Mouse (Mus musculus): ENCODE measurements around the gene Wnt2. TPM values are rescaled to one million over a fixed set of nuclear protein-coding genes. Genes with fewer than 3 reads are reported as not detected.

Wnt2 gene
- polyA plus RNA-seq, 1 experiment: not detected

GRCm38 (mm10) chr6:18030868-18031508 lies 603 bp upstream of the Wnt2 start:
- H3K4me1 ChIP-seq: peaks cover 27% of the 10 kb centered on the region
- H3K4me3 ChIP-seq (replicated peaks): peak overlapping the region; percentile 91
- no peaks in the 10 kb centered on the region for H3K9me3 ChIP-seq
- peaks cover 56% of the 10 kb centered on the region for H3K27me3 ChIP-seq (replicated peaks)
- H3K36me3 ChIP-seq (replicated peaks; ENCODE audit: low read length): no peaks in the 10 kb centered on the region
- TF ChIP-seq FLI1 (IDR thresholded peaks at IDR 0.05; ENCODE audit: low read length): no peak
- TF ChIP-seq GATA1 (IDR thresholded peaks at IDR 0.05; ENCODE audit: borderline replicate concordance, low read length): no peak

DNA sequence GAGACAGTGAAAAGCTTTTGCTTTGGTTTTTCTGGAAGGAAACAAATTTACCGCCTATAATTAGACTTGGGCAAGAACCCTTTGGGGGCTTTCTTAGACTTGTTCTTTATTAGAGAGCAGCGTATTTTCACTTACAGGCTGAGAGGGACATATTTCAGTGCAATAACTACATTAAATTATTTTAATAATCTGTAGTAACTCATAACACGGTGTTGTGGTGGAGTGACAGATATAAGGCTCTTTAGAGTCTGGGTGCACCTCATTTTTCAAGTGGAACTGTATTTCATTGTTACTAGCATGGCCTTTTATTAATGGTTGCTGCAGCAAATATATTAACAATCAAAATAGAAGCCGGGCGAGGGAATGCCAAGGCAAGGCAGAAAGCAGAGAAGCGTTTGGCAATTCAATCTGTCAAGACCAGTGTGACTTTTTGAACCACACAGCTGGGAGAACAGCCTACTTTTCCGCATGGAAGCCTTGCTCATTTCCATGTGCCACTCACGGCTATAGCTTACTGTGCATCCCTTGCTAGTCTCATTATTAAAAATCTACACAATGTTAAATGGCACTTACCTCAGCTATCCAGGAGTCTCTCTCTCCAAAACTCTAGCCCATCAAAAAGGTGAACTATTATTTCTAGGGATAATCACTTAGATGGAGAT lies 6.1 kb downstream of the Wnt2 start:
- no peaks in the 10 kb centered on the region for H3K36me3 ChIP-seq (replicated peaks; ENCODE audit: low read length)
- no peaks in the 10 kb centered on the region for H3K9me3 ChIP-seq
- peaks cover 14% of the 10 kb centered on the region for H3K27me3 ChIP-seq (replicated peaks)
- no peak overlapping the region for H3K4me3 ChIP-seq (replicated peaks)
- TF ChIP-seq GATA1 (IDR thresholded peaks at IDR 0.05; ENCODE audit: borderline replicate concordance, low read length) (no peak), FLI1 (IDR thresholded peaks at IDR 0.05; ENCODE audit: low read length) (no peak)
- no peaks in the 10 kb centered on the region for H3K4me1 ChIP-seq

DNA sequence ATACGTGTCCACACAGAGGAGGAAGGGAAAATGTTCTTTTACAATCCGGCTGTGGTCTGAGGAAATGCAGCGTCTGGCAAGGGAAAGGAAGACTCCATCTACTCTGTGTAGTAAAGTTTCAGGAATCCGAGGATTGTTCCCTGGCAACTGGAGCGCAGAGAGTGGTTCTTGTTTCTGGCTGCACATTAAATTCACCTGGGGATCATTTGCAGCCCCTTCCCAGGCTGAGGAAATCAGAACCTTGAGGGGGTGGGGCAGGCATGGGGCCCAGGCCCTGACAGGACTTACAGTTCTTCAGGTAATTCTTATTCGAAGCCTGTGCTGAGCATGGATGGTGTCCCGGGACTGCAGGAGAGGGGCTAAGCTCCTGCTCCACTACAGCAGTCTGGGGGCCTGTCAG lies 17.0 kb downstream of the Wnt2 start:
- Histone ChIP-seq H3K36me3 (replicated peaks; ENCODE audit: low read length) (no peaks in the 10 kb centered on the region), H3K9me3 (no peaks in the 10 kb centered on the region), H3K4me1 (no peaks in the 10 kb centered on the region), H3K27me3 (replicated peaks) (no peaks in the 10 kb centered on the region), H3K4me3 (replicated peaks) (no peak overlapping the region)
- no peak for TF ChIP-seq FLI1 (IDR thresholded peaks at IDR 0.05; ENCODE audit: low read length)

- TF ChIP-seq GATA1 (IDR thresholded peaks at IDR 0.05; ENCODE audit: borderline replicate concordance, low read length) (no peak), FLI1 (IDR thresholded peaks at IDR 0.05; ENCODE audit: low read length) (no peak)
- H3K36me3 ChIP-seq (replicated peaks; ENCODE audit: low read length): no peaks in the 10 kb centered on the region
- no peaks in the 10 kb centered on the region for H3K4me1 ChIP-seq
- no peaks in the 10 kb centered on the region for H3K9me3 ChIP-seq
- no peak overlapping the region for H3K4me3 ChIP-seq (replicated peaks)
- H3K27me3 ChIP-seq (replicated peaks): no peaks in the 10 kb centered on the region
These were observed 23.0 kb downstream of the Wnt2 start for GRCm38 (mm10) chr6:18007356-18007755.

GRCm38 (mm10) chr6:18002065-18002464 lies 28.3 kb downstream of the Wnt2 start:
- no peaks in the 10 kb centered on the region for H3K4me1 ChIP-seq
- H3K27me3 ChIP-seq (replicated peaks): no peaks in the 10 kb centered on the region
- H3K36me3 ChIP-seq (replicated peaks; ENCODE audit: low read length): no peaks in the 10 kb centered on the region
- TF ChIP-seq FLI1 (IDR thresholded peaks at IDR 0.05; ENCODE audit: low read length) (no peak), GATA1 (IDR thresholded peaks at IDR 0.05; ENCODE audit: borderline replicate concordance, low read length) (no peak)
- no peaks in the 10 kb centered on the region for H3K9me3 ChIP-seq
- no peak overlapping the region for H3K4me3 ChIP-seq (replicated peaks)

- H3K4me1 ChIP-seq: no peaks in the 10 kb centered on the region
These were observed 31.9 kb downstream of the Wnt2 start for GRCm38 (mm10) chr6:17998497-17998896.

GRCm38 (mm10) chr6:17994956-17995790 lies 35.2 kb downstream of the Wnt2 start:
- Histone ChIP-seq H3K27me3 (replicated peaks) (no peaks in the 10 kb centered on the region), H3K4me1 (no peaks in the 10 kb centered on the region), H3K36me3 (replicated peaks; ENCODE audit: low read length) (no peaks in the 10 kb centered on the region), H3K9me3 (no peaks in the 10 kb centered on the region), H3K4me3 (replicated peaks) (no peak overlapping the region)
- no peak for TF ChIP-seq FLI1 (IDR thresholded peaks at IDR 0.05; ENCODE audit: low read length)
- TF ChIP-seq GATA1 (IDR thresholded peaks at IDR 0.05; ENCODE audit: borderline replicate concordance, low read length): no peak

More at GRCm38 (mm10) chr6:17998497-17998896, 31.9 kb downstream of the Wnt2 start:
- no peaks in the 10 kb centered on the region for H3K36me3 ChIP-seq (replicated peaks; ENCODE audit: low read length)
- H3K9me3 ChIP-seq: no peaks in the 10 kb centered on the region
- no peak for TF ChIP-seq FLI1 (IDR thresholded peaks at IDR 0.05; ENCODE audit: low read length)
- TF ChIP-seq GATA1 (IDR thresholded peaks at IDR 0.05; ENCODE audit: borderline replicate concordance, low read length): no peak
- H3K4me3 ChIP-seq (replicated peaks): no peak overlapping the region
- H3K27me3 ChIP-seq (replicated peaks): no peaks in the 10 kb centered on the region

DNA sequence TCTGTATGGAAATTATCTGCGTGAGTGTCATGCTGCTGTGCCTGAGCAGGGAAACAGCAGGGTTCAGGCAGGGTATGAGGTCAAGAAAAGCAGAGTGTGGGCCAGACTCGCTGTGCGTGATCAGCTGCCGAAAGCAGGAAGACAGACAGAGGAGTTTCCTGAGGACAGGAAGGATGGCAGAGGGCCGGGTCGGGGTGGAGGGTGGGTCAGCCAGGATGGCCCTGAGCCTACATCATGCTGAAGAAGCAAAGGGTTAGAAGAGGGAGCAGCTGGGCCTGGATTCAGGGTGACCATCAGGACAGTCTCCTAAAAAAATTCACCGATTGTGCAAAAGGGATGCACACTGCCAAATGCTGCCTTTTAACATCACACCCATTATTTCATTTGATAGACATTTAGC lies 38.8 kb downstream of the Wnt2 start:
- Histone ChIP-seq H3K4me3 (replicated peaks) (no peak overlapping the region), H3K27me3 (replicated peaks) (no peaks in the 10 kb centered on the region), H3K36me3 (replicated peaks; ENCODE audit: low read length) (no peaks in the 10 kb centered on the region), H3K4me1 (no peaks in the 10 kb centered on the region), H3K9me3 (no peaks in the 10 kb centered on the region)
- no peak for TF ChIP-seq GATA1 (IDR thresholded peaks at IDR 0.05; ENCODE audit: borderline replicate concordance, low read length)

DNA sequence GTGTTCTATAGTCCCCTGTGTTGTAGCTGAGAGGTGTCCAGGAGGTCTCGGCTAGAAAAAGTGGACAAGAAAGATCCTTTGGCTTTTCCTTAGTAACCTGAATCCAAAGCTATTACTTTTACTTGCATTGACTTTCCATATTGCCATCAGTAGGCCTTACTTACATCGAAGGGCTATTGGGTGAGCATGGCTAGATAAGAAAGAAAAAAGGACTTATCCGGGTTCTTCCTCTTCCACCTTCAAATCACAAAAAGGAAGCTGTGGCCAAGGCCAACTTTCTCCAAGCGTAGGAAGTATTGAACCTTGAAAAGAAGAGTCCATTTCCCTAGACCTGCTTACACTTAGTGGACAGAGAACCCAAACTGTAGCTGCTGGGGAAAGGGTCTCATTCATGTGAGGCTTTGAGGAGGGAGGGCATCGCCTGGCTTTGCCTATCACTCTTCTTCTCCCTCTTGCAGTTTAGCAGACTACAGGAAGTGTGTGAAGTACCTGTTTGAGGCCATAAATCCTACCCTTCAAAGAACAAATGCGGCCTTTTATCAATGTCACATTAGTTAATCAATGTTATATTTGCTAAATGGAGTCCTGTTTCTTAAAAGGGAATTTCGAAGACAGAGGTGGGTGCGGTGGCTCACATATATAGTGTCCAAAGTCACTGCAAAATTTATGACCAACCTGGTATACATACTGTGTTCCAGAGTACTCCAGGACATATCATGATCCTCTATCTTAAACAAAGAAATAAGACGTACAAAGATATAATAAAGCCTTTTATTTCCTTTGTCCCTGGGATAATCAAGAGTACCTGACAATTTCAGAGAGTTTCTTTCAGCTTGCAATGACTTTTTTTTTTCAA lies 40.0 kb downstream of the Wnt2 start:
- TF ChIP-seq FLI1 (IDR thresholded peaks at IDR 0.05; ENCODE audit: low read length): no peak
- TF ChIP-seq GATA1 (IDR thresholded peaks at IDR 0.05; ENCODE audit: borderline replicate concordance, low read length): no peak
- no peaks in the 10 kb centered on the region for H3K4me1 ChIP-seq
- H3K36me3 ChIP-seq (replicated peaks; ENCODE audit: low read length): no peaks in the 10 kb centered on the region
- H3K9me3 ChIP-seq: no peaks in the 10 kb centered on the region
- H3K4me3 ChIP-seq (replicated peaks): no peak overlapping the region
- H3K27me3 ChIP-seq (replicated peaks): no peaks in the 10 kb centered on the region

Measured in megakaryocyte, embryonic 14.5 days (primary cell).